Mouse (Mus musculus) neural tube, embryonic 14.5 days (tissue): ENCODE measurements around the gene Gabarapl1. TPM values are rescaled to one million over a fixed set of nuclear protein-coding genes. Genes with fewer than 3 reads are reported as not detected.
A peak's percentile ranks its signal among the peaks of the same experiment; 100 is the strongest.

ENCODE experiments used
- ATAC-seq: fragments of 200-750 bp; cut with Nextera tagmentation; 2 replicates; pipeline ENCODE4 v1.8.0; 2017; ENCODE audit warnings: low read depth, mild to moderate bottlenecking, moderate TSS enrichment, moderate library complexity
- H3K27ac ChIP-seq: fragments of 300-500 bp; sonication (generic); 2 replicates; pipeline ENCODE4 v1.5.1; 2014; ENCODE audit warnings: low read depth, mild to moderate bottlenecking, control low read depth, low read length, moderate library complexity, mixed read lengths
- H3K27me3 ChIP-seq: fragments of 300-500 bp; sonication (generic); 2 replicates; pipeline ENCODE4 v1.6.1; 2014; ENCODE audit warnings: low read length; ENCODE audit not compliant: control insufficient read depth, insufficient read depth
- H3K36me3 ChIP-seq: fragments of 300-500 bp; sonication (generic); 2 replicates; pipeline ENCODE4 v1.6.1; 2014; ENCODE audit warnings: low read length, mixed read lengths; ENCODE audit not compliant: control insufficient read depth, insufficient read depth
- H3K4me1 ChIP-seq: fragments of 300-500 bp; sonication (generic); 2 replicates; pipeline ENCODE4 v1.6.1; 2014; ENCODE audit warnings: low read length; ENCODE audit not compliant: control insufficient read depth, insufficient read depth
- H3K4me2 ChIP-seq: fragments of 300-500 bp; sonication (generic); 2 replicates; pipeline ENCODE4 v1.6.1; 2014; ENCODE audit warnings: mild to moderate bottlenecking, low read depth, low read length, control low read depth
- H3K4me3 ChIP-seq: fragments of 300-500 bp; sonication (generic); 2 replicates; pipeline ENCODE4 v1.5.1; 2014; ENCODE audit warnings: low read depth, low read length, control low read depth, mixed read lengths
- H3K9ac ChIP-seq: fragments of 300-500 bp; sonication (generic); replicated peaks from 2 replicates; pipeline ENCODE4 v1.6.1; 2014; ENCODE audit warnings: low read depth, mild to moderate bottlenecking, control low read depth, low read length, mixed read lengths
- H3K9me3 ChIP-seq: fragments of 300-500 bp; sonication (generic); 2 replicates; pipeline ENCODE4 v1.6.1; 2016; ENCODE audit warnings: low read length; ENCODE audit not compliant: control insufficient read depth
- WGBS: fragments of 180-500 bp; shearing (Covaris S2); extraction: QIAGEN DNeasy Blood & Tissue Kit; methylation state at CpG from one replicate; pipeline ENCODE4 v1.1.7; 2014; 5-methylcytosine and 5-hydroxymethylcytosine counted together
- polyA plus RNA-seq: library from polyadenylated mRNA; unstranded; fragments of >200 nt; fragmentation: Nextera tagmentation; extraction: Ambion mirVana; gene quantifications from 2 replicates; pipeline ENCODE4 v1.2.1, GENCODE M21; 2014

Gabarapl1 gene
- polyA plus RNA-seq, 1 experiment from 2014 or later: 60.2 TPM

DNA sequence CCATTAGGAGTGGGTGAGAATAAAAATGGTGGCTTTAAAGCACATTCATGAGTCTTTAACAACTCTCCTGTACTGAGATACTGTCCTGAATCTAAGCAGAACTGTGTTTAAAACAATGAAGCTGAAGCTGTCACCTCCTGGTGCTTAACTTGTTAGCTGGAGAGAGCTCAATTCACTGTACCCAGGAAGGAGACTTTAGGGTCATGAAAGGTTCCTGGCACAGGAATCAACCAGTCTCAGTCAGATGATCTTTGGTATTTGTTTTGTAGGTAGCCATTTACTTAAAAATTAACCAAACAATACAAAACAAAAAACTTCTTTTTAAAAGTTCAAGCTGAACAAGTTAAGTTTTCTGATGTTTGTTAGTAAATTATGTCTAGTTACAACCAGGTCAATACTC lies 2.7 kb upstream of the Gabarapl1 start:
- no peak overlapping the region for H3K4me3 ChIP-seq
- peaks cover 7% of the 10 kb centered on the region for H3K4me1 ChIP-seq
- no peak overlapping the region for H3K9ac ChIP-seq
- H3K27ac ChIP-seq: no peak overlapping the region
- H3K27me3 ChIP-seq: no peaks in the 10 kb centered on the region
- H3K36me3 ChIP-seq: no peaks in the 10 kb centered on the region
- H3K9me3 ChIP-seq: no peaks in the 10 kb centered on the region
- ATAC-seq: no peak
- H3K4me2 ChIP-seq: no peak overlapping the region

DNA sequence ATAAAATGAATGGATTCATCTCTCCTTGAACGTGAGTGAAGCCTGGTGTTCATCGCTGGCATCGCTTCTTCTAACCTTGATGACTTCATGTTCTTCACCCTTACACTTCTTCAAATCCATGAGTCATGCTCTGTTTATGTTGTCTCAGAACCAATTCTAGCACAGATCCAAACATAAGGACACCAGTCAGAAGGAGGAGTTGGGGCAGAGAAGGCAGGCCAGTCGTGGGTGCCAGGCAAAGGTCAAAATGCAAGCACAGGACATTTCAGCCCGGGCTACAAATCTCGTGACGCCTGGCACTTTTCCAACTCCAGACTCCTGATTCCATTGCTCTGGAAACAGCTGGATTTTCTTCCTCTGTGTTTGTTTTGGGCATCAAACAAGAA lies 411 bp upstream of the Gabarapl1 start:
- H3K9me3 ChIP-seq: no peaks in the 10 kb centered on the region
- peak overlapping the region; percentile 61 for H3K4me3 ChIP-seq
- no peaks in the 10 kb centered on the region for H3K27me3 ChIP-seq
- peak; percentile 26 for ATAC-seq
- peak overlapping the region; percentile 68 for H3K27ac ChIP-seq
- WGBS: 32% methylated on average over 7 of the region's 7 CpGs
- H3K36me3 ChIP-seq: peaks cover 3% of the 10 kb centered on the region; the same call in 1 of the 2 replicates
- H3K9ac ChIP-seq: peak overlapping the region; percentile 65
- H3K4me1 ChIP-seq: peaks cover 19% of the 10 kb centered on the region
- H3K4me2 ChIP-seq: peak overlapping the region; percentile 78

GRCm38 (mm10) chr6:129534057-129534456 lies 1.1 kb downstream of the Gabarapl1 start:
- Histone ChIP-seq H3K36me3 (peaks cover 11% of the 10 kb centered on the region), H3K4me1 (peaks cover 19% of the 10 kb centered on the region), H3K4me2 (peak overlapping the region; percentile 78), H3K27me3 (no peaks in the 10 kb centered on the region), H3K9me3 (no peaks in the 10 kb centered on the region), H3K9ac (peak overlapping the region; percentile 65), H3K4me3 (peak overlapping the region; percentile 61), H3K27ac (peak overlapping the region; percentile 68)
- 9% methylated on average over 9 of the region's 9 CpGs for WGBS
- ATAC-seq: peak; percentile 70

DNA sequence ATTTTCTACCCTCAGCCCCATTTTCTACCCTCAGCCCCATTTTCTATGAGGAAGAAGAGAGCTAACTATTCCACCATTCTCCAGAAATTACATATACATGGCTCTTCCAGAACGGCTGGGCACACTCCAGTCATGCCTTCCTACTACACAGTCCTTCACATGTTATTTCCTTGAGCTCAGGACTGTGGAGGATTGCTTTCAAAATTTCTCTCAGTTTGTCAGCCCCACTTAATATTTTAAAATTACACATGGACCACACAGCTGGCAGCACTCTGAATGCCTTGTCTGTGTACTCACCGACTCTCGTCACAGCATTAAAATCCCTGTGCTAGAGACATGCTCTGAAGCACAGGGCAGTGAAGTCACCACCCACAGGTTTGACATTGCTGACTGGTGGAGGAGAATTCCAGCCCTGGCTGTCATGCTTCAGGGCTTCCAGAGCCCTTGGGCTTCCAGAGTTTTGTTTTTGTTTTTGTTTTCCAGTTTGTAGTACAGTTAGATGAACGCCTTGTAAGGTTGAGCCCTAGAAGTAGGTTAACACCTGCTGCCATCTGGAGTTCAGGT lies 1.7 kb downstream of the Gabarapl1 start:
- Histone ChIP-seq H3K4me2 (peak overlapping the region; percentile 78), H3K4me3 (peak overlapping the region; percentile 61), H3K4me1 (peaks cover 19% of the 10 kb centered on the region), H3K36me3 (peaks cover 18% of the 10 kb centered on the region), H3K9ac (peak overlapping the region; percentile 65), H3K27me3 (no peaks in the 10 kb centered on the region), H3K9me3 (no peaks in the 10 kb centered on the region), H3K27ac (peak overlapping the region; percentile 68; the same call in 1 of the 2 replicates)
- peak; percentile 12 for ATAC-seq
- WGBS: 36% methylated on average over 4 of the region's 4 CpGs

- Histone ChIP-seq H3K4me1 (peaks cover 19% of the 10 kb centered on the region), H3K4me2 (peak overlapping the region; percentile 78), H3K36me3 (peaks cover 22% of the 10 kb centered on the region), H3K27ac (no peak overlapping the region), H3K9ac (no peak overlapping the region; the same call in 1 of the 2 replicates), H3K4me3 (peak overlapping the region; percentile 61), H3K9me3 (no peaks in the 10 kb centered on the region), H3K27me3 (no peaks in the 10 kb centered on the region)
- ATAC-seq: no peak
- 79% methylated on average over 4 of the region's 4 CpGs for WGBS
These were observed 2.8 kb downstream of the Gabarapl1 start for GRCm38 (mm10) chr6:129535723-129536122.

GRCm38 (mm10) chr6:129538555-129538954 lies 5.6 kb downstream of the Gabarapl1 start:
- peaks cover 43% of the 10 kb centered on the region for H3K36me3 ChIP-seq
- WGBS: 94% methylated on average over 6 of the region's 6 CpGs
- H3K4me3 ChIP-seq: no peak overlapping the region
- H3K9me3 ChIP-seq: no peaks in the 10 kb centered on the region
- ATAC-seq: no peak
- no peak overlapping the region for H3K9ac ChIP-seq
- H3K4me2 ChIP-seq: no peak overlapping the region
- no peak overlapping the region for H3K27ac ChIP-seq
- no peaks in the 10 kb centered on the region for H3K27me3 ChIP-seq
- peaks cover 19% of the 10 kb centered on the region for H3K4me1 ChIP-seq

DNA sequence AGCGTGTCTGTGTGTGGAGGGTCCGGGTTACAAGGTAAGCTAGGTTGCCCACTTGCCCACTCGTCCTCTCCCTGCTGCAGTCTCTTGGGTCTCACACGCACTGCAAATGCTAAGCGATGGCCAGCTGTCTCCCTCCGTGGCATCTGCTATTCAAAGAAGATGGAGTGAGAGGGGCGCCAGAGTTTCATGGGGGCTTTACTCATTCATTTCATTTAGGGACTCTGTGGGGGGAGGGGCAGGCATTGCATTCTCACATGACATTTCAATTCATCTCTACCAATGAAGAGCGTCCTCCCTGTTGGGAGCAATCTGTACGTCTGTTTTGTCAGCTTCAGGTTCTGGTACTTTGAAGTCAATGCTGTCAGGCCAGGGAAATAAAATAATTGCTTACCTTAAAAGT lies 9.0 kb downstream of the Gabarapl1 start:
- Histone ChIP-seq H3K4me1 (0 out of 2 replicates have a peak, but pooled peaks cover 2% of the 10 kb centered on the region), H3K36me3 (peaks cover 43% of the 10 kb centered on the region), H3K4me2 (no peak overlapping the region), H3K9me3 (no peaks in the 10 kb centered on the region), H3K4me3 (no peak overlapping the region), H3K9ac (no peak overlapping the region), H3K27me3 (no peaks in the 10 kb centered on the region), H3K27ac (no peak overlapping the region)
- 51% methylated on average over 9 of the region's 9 CpGs for WGBS
- no peak for ATAC-seq

- Histone ChIP-seq H3K27ac (no peak overlapping the region), H3K4me3 (no peak overlapping the region), H3K4me1 (no peaks in the 10 kb centered on the region), H3K36me3 (peaks cover 40% of the 10 kb centered on the region), H3K9me3 (no peaks in the 10 kb centered on the region), H3K27me3 (no peaks in the 10 kb centered on the region), H3K4me2 (no peak overlapping the region), H3K9ac (no peak overlapping the region)
- WGBS: 95% methylated on average over 3 of the region's 3 CpGs
- no peak for ATAC-seq
These were observed 9.6 kb downstream of the Gabarapl1 start for GRCm38 (mm10) chr6:129542540-129542939.

DNA sequence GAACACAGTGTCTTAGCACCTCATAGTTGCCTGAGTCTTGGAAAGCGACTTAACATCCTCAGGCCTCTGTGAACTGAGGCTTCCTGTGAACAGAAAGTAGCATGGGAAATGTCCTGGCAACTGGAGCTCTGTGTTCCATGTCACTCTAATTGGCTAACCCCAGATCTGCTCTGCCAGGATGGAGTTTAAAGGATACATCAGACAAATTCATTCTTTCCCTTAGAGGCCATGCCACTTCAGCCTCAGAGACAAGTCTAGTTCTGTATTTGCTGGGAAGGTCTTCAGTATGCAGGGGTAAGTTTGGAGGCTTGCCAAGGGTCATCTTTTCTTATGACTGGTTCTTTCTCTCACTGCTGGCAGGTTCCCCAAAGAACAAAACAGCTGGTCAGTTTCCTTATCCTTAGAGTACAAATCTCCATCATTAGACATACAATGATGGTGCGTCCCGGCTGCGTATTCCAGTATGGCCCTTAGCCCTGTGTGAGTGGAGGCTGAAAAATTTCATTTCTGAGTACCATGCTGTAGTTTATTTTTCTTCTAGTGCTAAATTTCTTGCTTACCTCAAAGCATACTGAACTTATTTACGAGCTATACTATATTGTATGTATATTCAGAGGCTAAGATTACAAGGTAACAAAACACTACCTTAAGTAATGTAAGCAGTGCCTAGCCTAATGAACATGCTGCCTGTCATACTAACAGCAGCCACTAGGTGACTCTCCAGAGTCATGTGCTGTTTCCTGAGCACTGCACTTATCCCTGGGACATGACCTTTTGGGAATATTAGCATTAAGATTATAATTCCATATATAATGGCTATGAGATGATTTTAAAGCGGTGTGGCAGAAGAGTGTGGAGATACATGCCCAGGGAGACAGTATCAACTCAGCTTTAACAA lies 11.0 kb downstream of the Gabarapl1 start:
- H3K4me1 ChIP-seq: no peaks in the 10 kb centered on the region
- no peaks in the 10 kb centered on the region for H3K27me3 ChIP-seq
- no peaks in the 10 kb centered on the region for H3K9me3 ChIP-seq
- ATAC-seq: peak; percentile 91
- H3K9ac ChIP-seq: no peak overlapping the region
- no peak overlapping the region for H3K27ac ChIP-seq
- H3K4me2 ChIP-seq: no peak overlapping the region
- H3K4me3 ChIP-seq: no peak overlapping the region
- peaks cover 33% of the 10 kb centered on the region; the same call in 1 of the 2 replicates for H3K36me3 ChIP-seq
- WGBS: 52% methylated on average over 6 of the region's 6 CpGs
